Mouse (Mus musculus) heart, adult 8-10 months (tissue): ENCODE results near the gene Orm2. TPM values are rescaled to one million over a fixed set of nuclear protein-coding genes. Genes with fewer than 3 reads are reported as not detected.

Experiments used
- DNase-seq: peaks from one replicate; pipeline ENCODE4 v3.0.0; 2022; ENCODE audit warnings: low spot score
- total RNA-seq, 4 experiments: library from RNA; stranded (reverse); gene quantifications; 2 replicates each; pipeline ENCODE4 v1.2.4; 2022

Orm2 gene
- total RNA-seq, 4 experiments from 2014 or later = 0.34 to 0.37 TPM; not detected in 2

GRCm38 (mm10) chr4:63405683-63406082 is 43.4 kb downstream of the Orm2 start:
- DNase-seq = no peak

- DNase-seq = no peak
Observed at GRCm38 (mm10) chr4:63408247-63408646, 46.0 kb downstream of the Orm2 start.

GRCm38 (mm10) chr4:63408649-63409048 is 46.4 kb downstream of the Orm2 start:
- DNase-seq = peak; percentile 65

- DNase-seq = peak; percentile 67
Observed at GRCm38 (mm10) chr4:63409317-63409907, 47.2 kb downstream of the Orm2 start.

- peak; percentile 77 for DNase-seq
Observed at GRCm38 (mm10) chr4:63409908-63410582, 47.8 kb downstream of the Orm2 start.

GRCm38 (mm10) chr4:63410583-63410934 is 48.3 kb downstream of the Orm2 start:
- peak; percentile 94 for DNase-seq

- no peak for DNase-seq
Observed at GRCm38 (mm10) chr4:63411222-63411621, 49.0 kb downstream of the Orm2 start.

- no peak for DNase-seq
Observed at GRCm38 (mm10) chr4:63414951-63415350, 52.7 kb downstream of the Orm2 start.

Other genes with a start within 250 kb of the Orm2 start
- not detected for gene Ambp, start 207.7 kb upstream of the Orm2 start, total RNA-seq
- not detected for gene Kif12, start 190.3 kb upstream of the Orm2 start, total RNA-seq
- 1 to 10 TPM; 1.1 to 1.5 (median 1.4) TPM for gene Col27a1, start 148.4 kb upstream of the Orm2 start, total RNA-seq
- gene Orm1, start 17.9 kb upstream of the Orm2 start, total RNA-seq = under 1 TPM in 1 of 4 experiments, not detected in 3; 0.75 TPM
- 1 to 10 TPM in 2 of 4 experiments, under 1 TPM in 2; 0.60 to 4.5 (median 1.7) TPM for gene Orm3, start 6.3 kb upstream of the Orm2 start, total RNA-seq
- gene Akna, start 40.9 kb downstream of the Orm2 start, total RNA-seq = 1 to 10 TPM; 3.1 to 4.4 (median 3.5) TPM
- 10 to 100 TPM; 18.5 to 38.1 (median 20.6) TPM for gene Whrn, start 133.5 kb downstream of the Orm2 start, total RNA-seq
- 100 to 1,000 TPM; 146 to 168 (median 149) TPM for gene Atp6v1g1, start 182.3 kb downstream of the Orm2 start, total RNA-seq
- 10 to 100 TPM in 3 of 4 experiments, 1 to 10 TPM in 1; 8.0 to 16.2 (median 12.7) TPM for gene Tmem268, start 196.3 kb downstream of the Orm2 start, total RNA-seq
- gene Gm11213, start 242.8 kb downstream of the Orm2 start, total RNA-seq = not detected